In the genomic region with DNA sequence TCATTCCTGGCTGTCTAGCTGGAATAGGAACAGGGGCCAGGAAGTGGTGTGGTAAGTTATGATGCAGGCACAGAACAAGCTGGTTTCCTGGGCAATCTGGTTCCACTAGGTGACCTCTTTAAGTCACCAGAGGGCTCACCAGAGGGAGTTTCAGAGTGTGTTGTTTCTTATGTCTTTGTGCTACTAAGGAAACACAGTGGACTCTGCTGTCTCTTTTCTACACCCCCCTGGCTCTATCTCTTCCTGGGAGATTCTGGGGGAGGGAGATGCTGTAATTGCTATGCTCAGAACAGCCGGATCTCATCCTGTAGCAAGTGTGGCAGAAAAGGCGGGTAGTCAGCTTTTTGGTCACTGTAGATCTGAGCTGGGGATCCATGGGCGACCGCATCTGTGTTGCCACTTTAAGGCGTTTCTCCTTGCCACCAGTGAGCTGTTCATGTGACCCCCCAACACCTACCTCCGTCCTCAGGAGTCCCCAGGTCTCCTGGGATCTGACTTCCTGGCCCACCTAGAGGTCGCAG, we compare ENCODE assay signal across 9 mouse cellular contexts. TPM values are rescaled to one million over a fixed set of nuclear protein-coding genes. Genes with fewer than 3 reads are reported as not detected.
DNase-seq lines count a peak whose midpoint lies in the region; ATAC-seq lines count a peak whose summit lies in the region.
"Had no signal": no experiment of that assay in that cellular context is flagged by ENCODE, and none has a peak within 500 bp of the region (broad histone marks: within the 10 kb centered on the region; RNA-seq: fewer than 3 reads in every experiment).

No protein-coding gene starts in this region.

- H3K9me3 ChIP-seq in heart, embryonic 11.5 days (replicated peaks; ENCODE audit: control insufficient read depth, low read length): no peaks in the 10 kb centered on the region

- no peaks in the 10 kb centered on the region for H3K27me3 ChIP-seq in heart, embryonic 11.5 days (ENCODE audit: control insufficient read depth, insufficient read depth, low read length)

- intact Hi-C loops in heart, postnatal 36 days (cut with DNase I): no loop called here

- DNase-seq in heart, postnatal 36 days: no peak
- DNase-seq in urinary bladder, adult 2 months (ENCODE audit: low spot score): peak; percentile 21
- DNase-seq in urinary bladder, postnatal 14 days (ENCODE audit: low spot score): no peak
- peak; percentile 40 to 66 for DNase-seq in kidney, postnatal 4 days
- no peak for DNase-seq in retina, postnatal 1 day
- no peak for DNase-seq in layer of hippocampus, adult 8-10 months (ENCODE audit: low spot score in 2 of 2)
- no peak for DNase-seq in urinary bladder, postnatal 25 days (ENCODE audit: low spot score)

- peaks cover 36% of the 10 kb centered on the region for H3K4me1 ChIP-seq in heart, embryonic 11.5 days (ENCODE audit: control insufficient read depth, insufficient read depth, low read length)

- H3K36me3 ChIP-seq in heart, embryonic 11.5 days (ENCODE audit: control insufficient read depth, insufficient read depth, low read length): no peaks in the 10 kb centered on the region

- H3K4me2 ChIP-seq in heart, embryonic 11.5 days: no peak overlapping the region

- H3K9ac ChIP-seq in heart, embryonic 11.5 days (ENCODE audit: low read depth, low read length): 0 out of 2 replicates have a peak overlapping the region, but pooled peaks have one; percentile 2

- no peak for ATAC-seq in heart, embryonic 11.5 days (replicated peaks; ENCODE audit: insufficient number of reproducible peaks, low FRiP score, low TSS enrichment)

- 69% methylated on average over 7 of the region's 7 CpGs for WGBS in heart, embryonic 11.5 days (ENCODE audit: insufficient replicate concordance)

- H3K27ac ChIP-seq in heart, embryonic 11.5 days (ENCODE audit: low read depth, low read length): peak overlapping the region; percentile 86

- H3K4me3 ChIP-seq in heart, embryonic 11.5 days (ENCODE audit: low read depth, low read length): no peak overlapping the region

RNA-seq across cellular contexts. Expression of gene Lsp1, which starts 9.6 kb away (rescaled TPM):
- 31.4 and 32.1 TPM in 2 replicates for polyA plus RNA-seq in heart, embryonic 11.5 days (2014; fragmentation: Nextera tagmentation; extraction: Ambion mirVana)
- total RNA-seq in heart, postnatal 36 days (2021): 10 to 100 TPM; 31.7 to 40.4 TPM
- 379 and 420 TPM in 2 replicates for polyA plus RNA-seq in urinary bladder, adult 2 months (2012; rRNA removed)
- 10 to 100 TPM in 2 of 4 experiments, 1 to 10 TPM in 2; 2.2 to 18.3 (median 8.4) TPM for total RNA-seq in layer of hippocampus, adult 8-10 months (2022)

RNA-seq across cellular contexts. Expression of gene Tnnt3, which starts 28.4 kb away (rescaled TPM):
- polyA plus RNA-seq in heart, embryonic 11.5 days (2014; fragmentation: Nextera tagmentation; extraction: Ambion mirVana): 16.0 and 16.3 TPM in 2 replicates
- under 1 TPM; 0.61 to 0.68 TPM for total RNA-seq in heart, postnatal 36 days (2021)
- 74.3 and 79.9 TPM in 2 replicates for polyA plus RNA-seq in urinary bladder, adult 2 months (2012; rRNA removed)
- total RNA-seq in layer of hippocampus, adult 8-10 months (2022): 1 to 10 TPM in 2 of 4 experiments, not detected in 2; 1.2 to 3.8 TPM
- polyA plus RNA-seq: liver, adult 2 months had no signal

RNA-seq across cellular contexts. Expression of gene Tnni2, which starts 28.6 kb away (rescaled TPM):
- 46.1 and 51.6 TPM in 2 replicates for polyA plus RNA-seq in heart, embryonic 11.5 days (2014; fragmentation: Nextera tagmentation; extraction: Ambion mirVana)
- 1 to 10 TPM; 1.6 to 3.4 TPM for total RNA-seq in heart, postnatal 36 days (2021)
- 39.4 and 48.2 TPM in 2 replicates for polyA plus RNA-seq in urinary bladder, adult 2 months (2012; rRNA removed)
- total RNA-seq in layer of hippocampus, adult 8-10 months (2022): 1 to 10 TPM; 1.2 to 4.9 (median 2.7) TPM
- polyA plus RNA-seq: liver, adult 2 months had no signal

RNA-seq across cellular contexts. Expression of gene Syt8, which starts 35.6 kb away (rescaled TPM):
- polyA plus RNA-seq in heart, embryonic 11.5 days (2014; fragmentation: Nextera tagmentation; extraction: Ambion mirVana): 0.26 and 0.31 TPM in 2 replicates
- total RNA-seq in heart, postnatal 36 days (2021): not detected
- 316 and 420 TPM in 2 replicates for polyA plus RNA-seq in urinary bladder, adult 2 months (2012; rRNA removed)
- 1 to 10 TPM in 2 of 4 experiments, under 1 TPM in 1, not detected in 1; 0.29 to 2.3 (median 1.9) TPM for total RNA-seq in layer of hippocampus, adult 8-10 months (2022)
- total RNA-seq: liver, adult 2 months had no signal
- polyA plus RNA-seq: liver, adult 2 months had no signal

Comparison
In these comparisons a context has a peak if more than half of its experiments do, and no peak if none do; other contexts are left out.
1. DNase-seq: peak in urinary bladder, adult 2 months (single experiment) and kidney, postnatal 4 days (2 of 2); none in heart, postnatal 36 days (0 of 2), urinary bladder, postnatal 14 days (single experiment), retina, postnatal 1 day (single experiment), layer of hippocampus, adult 8-10 months (0 of 2) and urinary bladder, postnatal 25 days (single experiment).